Mouse (Mus musculus) midbrain, postnatal 0 days (tissue): ENCODE results near the gene Rnasek. TPM values are rescaled to one million over a fixed set of nuclear protein-coding genes. Genes with fewer than 3 reads are reported as not detected.

Experiments
- ATAC-seq: fragments of 200-750 bp; cut with Nextera tagmentation; 2 replicates; pipeline ENCODE4 v1.8.0; 2017; ENCODE audit warnings: moderate number of reproducible peaks, mild to moderate bottlenecking, moderate TSS enrichment, moderate library complexity; ENCODE audit not compliant: low FRiP score
- DNase-seq: peaks from one replicate; pipeline ENCODE4 v3.0.0-alpha.2; 2015; ENCODE audit warnings: low spot score
- H3K27ac ChIP-seq: fragments of 300-500 bp; sonication (generic); 2 replicates; pipeline ENCODE4 v1.5.1; 2014; ENCODE audit warnings: low read depth, mild to moderate bottlenecking, low read length, mixed read lengths
- H3K27me3 ChIP-seq: fragments of 300-500 bp; sonication (generic); 2 replicates; pipeline ENCODE4 v1.6.1; 2014; ENCODE audit warnings: low read length, control low read depth, mixed read lengths; ENCODE audit not compliant: insufficient read depth
- H3K36me3 ChIP-seq: fragments of 300-500 bp; sonication (generic); 2 replicates; pipeline ENCODE4 v1.6.1; 2014; ENCODE audit warnings: low read length, control low read depth, mixed read lengths; ENCODE audit not compliant: insufficient read depth
- H3K4me1 ChIP-seq: fragments of 300-500 bp; sonication (generic); 2 replicates; pipeline ENCODE4 v1.6.1; 2014; ENCODE audit warnings: mild to moderate bottlenecking, control low read depth, antibody characterized with exemption, low read length, mixed read lengths; ENCODE audit not compliant: insufficient read depth
- H3K4me2 ChIP-seq: fragments of 300-500 bp; sonication (generic); 2 replicates; pipeline ENCODE4 v1.6.1; 2014; ENCODE audit warnings: low read depth, mild to moderate bottlenecking, low read length, mixed read lengths; ENCODE audit not compliant: poor library complexity, severe bottlenecking
- H3K4me3 ChIP-seq: fragments of 300-500 bp; sonication (generic); 2 replicates; pipeline ENCODE4 v1.5.1; 2014; ENCODE audit warnings: low read depth, mild to moderate bottlenecking, low read length, moderate library complexity
- H3K9ac ChIP-seq: fragments of 300-500 bp; sonication (generic); replicated peaks from 2 replicates; pipeline ENCODE4 v1.6.1; 2014; ENCODE audit warnings: mild to moderate bottlenecking, low read length, moderate library complexity, mixed read lengths; ENCODE audit not compliant: poor library complexity, severe bottlenecking
- H3K9me3 ChIP-seq: fragments of 300-500 bp; sonication (generic); 2 replicates; pipeline ENCODE4 v1.6.1; 2016; ENCODE audit warnings: low read length, control low read depth
- CTCF ChIP-seq: IDR thresholded peaks from 2 replicates; pipeline ENCODE4 v1.5.1; 2016; ENCODE audit warnings: antibody characterized with exemption, mild to moderate bottlenecking
- WGBS: fragments of 180-500 bp; shearing (Covaris S2); extraction: QIAGEN DNeasy Blood & Tissue Kit; methylation state at CpG from one replicate; pipeline ENCODE4 v1.1.7; 2014; 5-methylcytosine and 5-hydroxymethylcytosine counted together
- polyA plus RNA-seq: library from polyadenylated mRNA; unstranded; fragments of >200 nt; fragmentation: Nextera tagmentation; extraction: Ambion mirVana; gene quantifications from 2 replicates; pipeline ENCODE4 v1.2.1, GENCODE M21; 2015
- total RNA-seq: library from RNA; depleted of rRNA; stranded (reverse); fragments of >200 nt; gene quantifications from 2 replicates; pipeline ENCODE4 v1.2.3, GENCODE M21; 2014

The Rnasek gene
- total and polyA plus RNA-seq, 2 experiments from 2014 or later: 81.2 to 588 TPM

DNA sequence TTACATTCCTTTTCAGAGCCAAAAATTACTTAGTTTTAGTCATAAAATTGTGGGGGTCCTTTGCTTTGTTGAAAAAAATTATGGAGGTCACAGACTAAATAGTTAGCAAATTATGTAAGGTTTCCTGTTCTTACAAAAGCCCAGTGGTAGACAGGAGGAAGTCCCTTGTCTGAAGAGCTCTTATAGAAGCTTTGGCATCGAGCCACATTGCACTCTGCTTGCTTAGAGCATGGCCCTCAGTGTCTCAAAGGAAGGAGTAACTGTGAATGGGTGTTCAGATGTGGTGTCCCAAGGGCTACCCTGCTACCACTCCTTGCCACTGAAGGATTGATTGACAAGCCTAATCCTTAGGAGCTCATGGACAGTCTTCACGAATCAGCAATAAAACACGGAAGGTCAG is 40.8 kb upstream of the Rnasek start:
- H3K4me2 ChIP-seq: no peak overlapping the region
- H3K4me1 ChIP-seq: no peaks in the 10 kb centered on the region
- H3K27ac ChIP-seq: no peak overlapping the region
- H3K36me3 ChIP-seq: no peaks in the 10 kb centered on the region
- H3K4me3 ChIP-seq: no peak overlapping the region
- no peaks in the 10 kb centered on the region for H3K9me3 ChIP-seq
- no peak for TF ChIP-seq CTCF
- no peaks in the 10 kb centered on the region for H3K27me3 ChIP-seq
- ATAC-seq (no peak), DNase-seq (no peak)
- no peak overlapping the region for H3K9ac ChIP-seq
- WGBS: 60% methylated on average over 3 of the region's 3 CpGs

DNA sequence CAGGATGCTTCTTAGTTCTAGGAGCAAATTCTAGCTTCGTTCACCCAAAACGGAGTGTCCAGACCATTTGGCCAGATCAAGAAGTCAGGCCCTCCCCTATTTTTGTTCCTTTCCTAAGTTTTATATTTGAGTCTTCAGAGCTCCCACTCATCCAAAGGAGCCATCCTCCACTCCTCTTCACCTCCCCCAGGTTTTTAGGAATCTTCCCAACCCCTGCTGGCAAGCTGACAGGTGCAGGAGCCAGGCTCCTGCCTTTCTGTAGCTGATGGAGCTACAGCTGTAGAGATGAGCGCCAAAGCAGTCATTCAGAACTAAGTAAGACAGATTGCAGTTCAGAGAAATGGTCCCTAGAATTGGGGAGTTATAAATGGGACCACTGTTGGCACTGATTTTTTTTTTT is 39.3 kb upstream of the Rnasek start:
- 89% methylated on average over 3 of the region's 3 CpGs for WGBS
- Histone ChIP-seq H3K9ac (no peak overlapping the region), H3K4me1 (no peaks in the 10 kb centered on the region), H3K36me3 (no peaks in the 10 kb centered on the region), H3K27me3 (no peaks in the 10 kb centered on the region), H3K4me2 (no peak overlapping the region), H3K9me3 (no peaks in the 10 kb centered on the region), H3K27ac (no peak overlapping the region), H3K4me3 (no peak overlapping the region)
- no peak for ATAC-seq
- DNase-seq: peak; percentile 36
- TF ChIP-seq CTCF: no peak

DNA sequence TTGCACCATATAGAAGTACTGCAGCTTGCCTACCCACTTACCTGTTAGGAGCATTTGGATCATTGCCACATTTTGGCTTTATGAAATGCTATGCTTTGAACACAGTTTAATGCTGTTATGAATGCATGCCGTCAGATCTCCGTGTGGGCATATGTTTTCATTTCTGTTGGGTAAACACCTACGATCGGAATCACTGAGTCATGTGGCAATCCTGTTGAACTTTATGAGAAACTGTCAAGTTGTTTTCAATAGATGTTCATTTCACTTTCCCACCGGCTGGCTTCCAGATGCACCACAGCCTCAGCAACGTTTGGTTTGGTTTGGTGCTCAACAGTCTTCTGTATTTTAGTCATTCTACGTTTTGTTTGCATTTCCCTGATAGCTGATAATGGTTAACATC is 32.0 kb upstream of the Rnasek start:
- no peak overlapping the region for H3K27ac ChIP-seq
- TF ChIP-seq CTCF: no peak
- no peak overlapping the region for H3K4me3 ChIP-seq
- ATAC-seq: no peak
- H3K27me3 ChIP-seq: no peaks in the 10 kb centered on the region
- H3K4me1 ChIP-seq: no peaks in the 10 kb centered on the region
- DNase-seq: no peak
- no peak overlapping the region for H3K9ac ChIP-seq
- H3K4me2 ChIP-seq: no peak overlapping the region
- H3K9me3 ChIP-seq: no peaks in the 10 kb centered on the region
- 86% methylated on average over 7 of the region's 7 CpGs for WGBS
- no peaks in the 10 kb centered on the region for H3K36me3 ChIP-seq

DNA sequence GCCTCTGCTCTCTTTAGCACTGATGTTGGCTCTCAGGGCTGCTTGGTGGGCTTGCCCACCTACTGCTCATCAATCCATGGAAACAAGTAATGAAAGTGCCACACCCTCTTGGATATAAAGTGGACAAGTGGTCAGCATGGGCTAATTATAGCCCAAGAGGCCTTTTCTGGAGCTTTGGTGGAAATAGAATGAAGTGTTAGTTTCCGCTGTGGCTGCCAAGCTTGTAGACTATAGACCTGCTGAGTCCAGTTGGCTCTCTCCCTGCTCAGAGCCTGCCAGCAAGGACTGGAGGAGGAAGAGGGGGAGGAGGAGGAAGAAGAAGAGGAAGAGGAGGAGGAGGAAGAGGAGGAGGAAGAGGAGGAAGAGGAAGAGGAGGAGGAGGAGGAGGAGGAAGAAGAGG is 26.8 kb upstream of the Rnasek start:
- no peak overlapping the region for H3K4me3 ChIP-seq
- H3K9me3 ChIP-seq: no peaks in the 10 kb centered on the region
- WGBS: 95% methylated on average over 1 of the region's 1 CpGs
- H3K27me3 ChIP-seq: no peaks in the 10 kb centered on the region
- TF ChIP-seq CTCF: no peak
- no peaks in the 10 kb centered on the region for H3K36me3 ChIP-seq
- H3K9ac ChIP-seq: no peak overlapping the region
- DNase-seq (no peak), ATAC-seq (no peak)
- H3K27ac ChIP-seq: no peak overlapping the region
- no peak overlapping the region for H3K4me2 ChIP-seq
- H3K4me1 ChIP-seq: no peaks in the 10 kb centered on the region

DNA sequence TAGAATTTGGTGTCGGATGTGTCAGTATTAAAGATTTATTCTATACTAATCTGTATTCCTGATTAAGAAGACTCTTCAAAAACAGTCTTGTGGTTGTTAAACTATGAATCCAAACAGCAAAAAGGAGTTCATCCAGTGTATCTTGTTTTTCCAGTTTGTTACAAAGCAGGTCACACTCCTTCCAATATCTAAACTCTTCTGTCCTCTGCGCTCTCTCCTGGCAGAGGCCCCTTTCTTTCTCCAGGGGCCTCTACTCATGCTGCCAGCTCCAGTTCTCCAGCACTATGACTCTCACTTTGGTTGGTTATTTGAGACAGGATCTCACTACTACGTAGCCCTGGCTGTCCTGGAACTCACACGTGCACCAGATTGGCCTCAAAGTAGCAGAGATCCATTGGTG is 26.2 kb upstream of the Rnasek start:
- TF ChIP-seq CTCF: no peak
- 74% methylated on average over 4 of the region's 4 CpGs for WGBS
- Histone ChIP-seq H3K4me1 (no peaks in the 10 kb centered on the region), H3K27ac (no peak overlapping the region), H3K4me2 (no peak overlapping the region), H3K9ac (no peak overlapping the region), H3K9me3 (no peaks in the 10 kb centered on the region), H3K4me3 (no peak overlapping the region), H3K36me3 (no peaks in the 10 kb centered on the region), H3K27me3 (no peaks in the 10 kb centered on the region)
- DNase-seq (no peak), ATAC-seq (no peak)

DNA sequence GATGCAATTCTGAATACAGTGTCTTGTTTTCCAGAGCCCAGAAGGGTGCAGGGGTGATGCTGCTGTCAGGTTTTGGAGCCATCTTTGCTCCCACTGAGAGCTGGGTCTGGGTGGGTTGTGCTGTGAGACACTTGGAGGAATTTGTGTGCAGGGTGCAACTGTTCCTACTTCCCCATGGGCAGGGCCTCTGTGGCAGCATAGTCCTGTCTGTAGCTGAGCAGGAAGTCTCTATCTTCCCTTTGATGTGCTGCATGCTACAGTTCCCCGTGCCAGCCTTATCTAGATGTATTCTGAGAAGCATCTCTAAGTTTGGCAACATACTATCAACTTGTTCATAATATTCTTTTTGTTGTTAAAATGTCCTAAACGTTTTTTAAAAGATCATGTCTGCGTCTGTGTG is 25.6 kb upstream of the Rnasek start:
- H3K36me3 ChIP-seq: no peaks in the 10 kb centered on the region
- TF ChIP-seq CTCF: no peak
- WGBS: 62% methylated on average over 3 of the region's 3 CpGs
- H3K27ac ChIP-seq: no peak overlapping the region
- no peaks in the 10 kb centered on the region for H3K27me3 ChIP-seq
- no peak overlapping the region for H3K4me2 ChIP-seq
- ATAC-seq: no peak
- H3K4me1 ChIP-seq: no peaks in the 10 kb centered on the region
- H3K4me3 ChIP-seq: no peak overlapping the region
- no peak for DNase-seq
- no peaks in the 10 kb centered on the region for H3K9me3 ChIP-seq
- no peak overlapping the region for H3K9ac ChIP-seq
